Mouse (Mus musculus) liver, adult 2 months (tissue): ENCODE measurements around the gene Dpp6. TPM values are rescaled to one million over a fixed set of nuclear protein-coding genes. Genes with fewer than 3 reads are reported as not detected.

Experiments
- DNase-seq: peaks from one replicate; pipeline ENCODE4 v3.0.0-alpha.2; 2011; ENCODE audit warnings: low read depth, low spot score; ENCODE audit errors: extremely low read depth
- H3K27ac ChIP-seq: fragments of 200-500 bp; replicated peaks from 2 replicates; pipeline ENCODE4 v1.5.1; 2012; ENCODE audit warnings: low read depth, mild to moderate bottlenecking, control low read depth, inconsistent platforms, low read length; ENCODE audit not compliant: insufficient read depth
- H3K27me3 ChIP-seq: fragments of 200-500 bp; 2 replicates; pipeline ENCODE4 v1.6.1; 2012; ENCODE audit warnings: mild to moderate bottlenecking, moderate library complexity, low read length, inconsistent platforms; ENCODE audit not compliant: control insufficient read depth, insufficient read depth
- H3K36me3 ChIP-seq: fragments of 200-500 bp; 2 replicates; pipeline ENCODE4 v1.6.1; 2012; ENCODE audit warnings: low read length, inconsistent platforms; ENCODE audit not compliant: control insufficient read depth, insufficient read depth
- H3K4me1 ChIP-seq: fragments of 200-500 bp; 2 replicates; pipeline ENCODE4 v1.6.1; 2011; ENCODE audit warnings: low read length; ENCODE audit not compliant: control insufficient read depth, insufficient read depth
- H3K4me3 ChIP-seq: fragments of 200-500 bp; 2 replicates; pipeline ENCODE4 v1.5.1; 2011; ENCODE audit warnings: low read depth, mild to moderate bottlenecking, control low read depth, low read length, moderate library complexity; ENCODE audit not compliant: insufficient read depth
- H3K79me2 ChIP-seq: fragments of 200-500 bp; 2 replicates; pipeline ENCODE4 v1.6.1; 2012; ENCODE audit warnings: inconsistent platforms, mild to moderate bottlenecking, low read length, moderate library complexity; ENCODE audit not compliant: control insufficient read depth, insufficient read depth
- H3K9ac ChIP-seq: fragments of 200-500 bp; 2 replicates; pipeline ENCODE4 v1.6.1; 2012; ENCODE audit warnings: low read depth, mild to moderate bottlenecking, control low read depth, inconsistent platforms, low read length
- CTCF ChIP-seq: fragments of 200-500 bp; IDR thresholded peaks from 2 replicates; pipeline ENCODE4 v1.5.1; 2011; ENCODE audit warnings: low read depth, low read length, control low read depth
- POLR2A ChIP-seq: fragments of 200-500 bp; IDR thresholded peaks from 2 replicates; pipeline ENCODE4 v1.6.1; 2011; ENCODE audit warnings: low read length, control low read depth; ENCODE audit not compliant: insufficient read depth; ENCODE audit errors: extremely low read depth
- WGBS: fragments of 180-500 bp; shearing (Covaris S2); methylation state at CpG from one replicate; pipeline ENCODE4 v1.1.7; 2018; 5-methylcytosine and 5-hydroxymethylcytosine counted together
- polyA plus RNA-seq: library from polyadenylated mRNA; depleted of rRNA; stranded (reverse); fragments of >200 nt; gene quantifications from 2 replicates; pipeline ENCODE4 v1.2.3, GENCODE M21; 2012
- total RNA-seq: library from RNA; depleted of rRNA; stranded (reverse); fragments of >200 nt; gene quantifications from 2 replicates; pipeline ENCODE4 v1.2.3, GENCODE M21; 2014

The Dpp6 gene
- total and polyA plus RNA-seq, 2 experiments: not detected

DNA sequence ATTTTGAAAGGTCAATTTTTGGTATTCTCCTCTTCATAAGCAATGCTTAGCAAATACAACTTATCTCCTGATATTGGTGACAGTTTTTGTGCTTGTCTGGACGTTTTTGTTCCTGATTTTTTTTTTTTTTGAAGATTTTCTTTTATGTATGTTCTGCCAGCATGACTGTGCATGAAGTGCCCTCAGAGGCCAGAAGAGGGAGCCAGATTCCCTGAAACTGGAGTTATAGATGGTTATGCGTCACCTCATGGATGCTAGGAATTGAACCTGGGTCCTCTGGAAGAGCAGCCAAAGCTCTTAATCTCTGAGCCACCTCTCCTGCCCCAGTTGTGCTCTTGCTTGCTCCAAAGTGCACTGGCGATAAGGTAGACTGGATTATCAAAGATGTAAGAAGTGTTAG is 868.9 kb downstream of the Dpp6 start:
- Histone ChIP-seq H3K27ac (no peak overlapping the region), H3K27me3 (no peaks in the 10 kb centered on the region), H3K4me3 (no peak overlapping the region), H3K4me1 (no peaks in the 10 kb centered on the region), H3K79me2 (no peaks in the 10 kb centered on the region), H3K36me3 (no peaks in the 10 kb centered on the region), H3K9ac (no peak overlapping the region)
- 72% methylated on average over 3 of the region's 3 CpGs for WGBS
- no peak for TF ChIP-seq CTCF
- TF ChIP-seq POLR2A: no peak
- no peak for DNase-seq

DNA sequence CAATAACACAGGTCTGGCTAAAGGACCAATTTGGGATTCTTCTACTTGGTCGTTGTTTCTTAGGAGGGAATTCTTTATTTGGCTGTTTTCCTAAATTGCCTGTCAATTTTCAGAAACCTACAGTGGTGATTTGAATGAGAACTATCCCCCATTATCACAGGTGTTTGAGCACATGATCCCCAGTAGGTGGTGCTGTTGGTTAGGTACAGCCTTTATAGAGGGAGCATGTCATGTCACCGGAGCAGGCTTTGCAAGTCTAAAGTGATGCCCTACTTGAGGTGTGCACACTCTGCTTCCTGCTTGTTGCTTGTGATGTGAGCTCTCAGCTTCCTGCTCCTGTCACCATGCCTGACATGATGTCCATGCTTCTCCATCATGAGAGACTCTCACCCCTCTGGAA is 870.3 kb downstream of the Dpp6 start:
- 85% methylated on average over 2 of the region's 2 CpGs for WGBS
- no peak for TF ChIP-seq POLR2A
- TF ChIP-seq CTCF: no peak
- H3K27ac ChIP-seq: no peak overlapping the region
- no peaks in the 10 kb centered on the region for H3K36me3 ChIP-seq
- DNase-seq: no peak
- no peaks in the 10 kb centered on the region for H3K27me3 ChIP-seq
- no peak overlapping the region for H3K4me3 ChIP-seq
- H3K4me1 ChIP-seq: no peaks in the 10 kb centered on the region
- no peaks in the 10 kb centered on the region for H3K79me2 ChIP-seq
- H3K9ac ChIP-seq: no peak overlapping the region

DNA sequence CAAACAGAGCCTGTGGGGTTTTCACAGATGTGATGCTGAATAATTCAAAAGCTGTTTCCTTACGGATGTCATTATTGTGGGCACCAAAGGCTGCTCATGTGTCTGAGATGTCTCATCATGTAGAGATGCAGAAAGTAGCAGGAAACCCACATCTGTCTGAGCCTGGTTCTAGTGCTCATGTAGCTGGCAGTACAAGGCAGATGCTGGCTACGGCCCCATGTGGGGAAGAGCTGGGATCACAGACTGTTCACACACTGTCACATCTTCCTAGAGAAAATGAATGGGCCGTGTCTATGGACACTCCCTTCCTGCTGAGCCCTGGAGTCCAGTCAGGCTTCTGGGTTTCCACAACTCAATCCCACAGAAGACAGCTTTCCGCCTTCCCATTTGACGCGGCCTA is 885.5 kb downstream of the Dpp6 start:
- Histone ChIP-seq H3K36me3 (no peaks in the 10 kb centered on the region), H3K27ac (no peak overlapping the region), H3K4me1 (no peaks in the 10 kb centered on the region), H3K27me3 (no peaks in the 10 kb centered on the region), H3K9ac (no peak overlapping the region), H3K4me3 (no peak overlapping the region), H3K79me2 (no peaks in the 10 kb centered on the region)
- TF ChIP-seq CTCF (no peak), POLR2A (no peak)
- no peak for DNase-seq
- WGBS: 91% methylated on average over 6 of the region's 6 CpGs

DNA sequence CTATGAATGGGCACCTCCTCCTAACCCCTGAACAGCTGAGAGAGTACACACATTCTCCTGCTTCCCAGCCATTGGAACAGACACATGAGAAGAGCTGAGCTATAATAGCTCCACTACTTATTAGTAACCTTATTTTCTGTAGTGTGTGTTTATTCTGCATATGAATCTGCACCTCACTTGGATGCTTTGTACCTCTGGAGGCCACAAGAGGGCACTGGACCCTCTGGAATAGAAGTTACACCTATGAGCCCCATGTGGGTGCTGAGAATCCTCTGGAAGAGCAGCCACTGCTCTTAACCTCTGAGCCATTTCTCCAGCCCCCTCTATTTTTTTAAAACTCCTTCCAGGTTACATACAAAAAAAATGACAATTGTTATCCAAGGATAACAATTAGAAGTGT is 888.0 kb downstream of the Dpp6 start:
- Histone ChIP-seq H3K36me3 (no peaks in the 10 kb centered on the region), H3K4me1 (no peaks in the 10 kb centered on the region), H3K9ac (no peak overlapping the region), H3K27ac (no peak overlapping the region), H3K27me3 (no peaks in the 10 kb centered on the region), H3K4me3 (no peak overlapping the region), H3K79me2 (no peaks in the 10 kb centered on the region)
- no peak for TF ChIP-seq POLR2A
- TF ChIP-seq CTCF: no peak
- no peak for DNase-seq

DNA sequence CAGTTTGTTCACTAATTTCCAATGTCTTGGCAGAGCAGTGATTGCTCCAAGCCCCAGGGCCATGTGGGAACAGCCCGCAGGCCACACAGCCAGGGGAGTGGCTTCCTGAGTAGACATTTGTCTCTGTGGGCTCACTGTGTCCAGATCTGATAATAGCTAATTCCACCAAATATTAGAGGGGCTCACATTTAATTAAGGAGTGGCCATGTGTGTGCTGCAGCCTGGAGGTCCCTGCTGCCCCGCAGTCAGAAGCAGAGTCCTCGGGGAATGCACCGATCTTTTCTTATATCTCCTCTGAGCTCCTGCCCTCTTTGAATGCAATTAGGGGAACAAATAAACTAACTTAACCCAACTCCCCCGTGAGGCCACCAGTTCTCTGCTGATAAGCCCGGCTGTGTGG is 889.5 kb downstream of the Dpp6 start:
- no peaks in the 10 kb centered on the region for H3K27me3 ChIP-seq
- H3K36me3 ChIP-seq: no peaks in the 10 kb centered on the region
- no peak overlapping the region for H3K27ac ChIP-seq
- TF ChIP-seq CTCF: no peak
- TF ChIP-seq POLR2A: no peak
- H3K4me1 ChIP-seq: no peaks in the 10 kb centered on the region
- H3K79me2 ChIP-seq: no peaks in the 10 kb centered on the region
- H3K4me3 ChIP-seq: no peak overlapping the region
- WGBS: 37% methylated on average over 6 of the region's 6 CpGs
- no peak for DNase-seq
- no peak overlapping the region for H3K9ac ChIP-seq

DNA sequence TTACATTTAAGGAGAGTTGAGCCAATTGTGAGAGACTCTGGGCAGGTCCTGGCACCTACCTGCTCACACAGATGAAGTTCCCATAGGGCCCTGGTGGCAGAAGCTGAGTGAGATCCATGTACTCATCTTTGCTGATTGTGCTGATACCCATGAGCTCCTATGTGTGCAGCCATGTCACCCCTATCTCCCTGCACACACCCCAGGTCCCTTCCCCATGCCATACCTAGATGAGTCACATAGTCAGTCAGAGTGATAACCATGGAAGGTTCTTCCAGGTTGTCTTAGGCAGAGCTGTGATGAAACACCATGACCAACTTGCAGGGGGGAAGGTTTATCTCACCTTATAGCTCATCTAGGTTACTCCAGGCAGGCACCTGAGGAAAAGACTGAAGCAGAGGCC is 890.3 kb downstream of the Dpp6 start:
- Histone ChIP-seq H3K9ac (no peak overlapping the region), H3K4me1 (no peaks in the 10 kb centered on the region)

More for the DNA sequence above, 890.3 kb downstream of the Dpp6 start:
- Histone ChIP-seq H3K36me3 (no peaks in the 10 kb centered on the region), H3K4me3 (no peak overlapping the region), H3K79me2 (no peaks in the 10 kb centered on the region), H3K27me3 (no peaks in the 10 kb centered on the region), H3K27ac (no peak overlapping the region)
- no peak for DNase-seq
- no peak for TF ChIP-seq POLR2A
- TF ChIP-seq CTCF: no peak
